Mouse (Mus musculus): ENCODE data around the gene Rab3il1.

The Rab3il1 gene

GRCm38 (mm10) chr19:10040866-10041387 is 39.5 kb downstream of the Rab3il1 start:
- no peak for DNase-seq (ENCODE audit: low read depth)

- peak; percentile 12 for DNase-seq (ENCODE audit: low read depth)
Observed at GRCm38 (mm10) chr19:10041388-10042148, 40.1 kb downstream of the Rab3il1 start, which contains the start of gene Fads3. Gene Fads3, plus strand, starts transcription at chr19:10041569.

DNA sequence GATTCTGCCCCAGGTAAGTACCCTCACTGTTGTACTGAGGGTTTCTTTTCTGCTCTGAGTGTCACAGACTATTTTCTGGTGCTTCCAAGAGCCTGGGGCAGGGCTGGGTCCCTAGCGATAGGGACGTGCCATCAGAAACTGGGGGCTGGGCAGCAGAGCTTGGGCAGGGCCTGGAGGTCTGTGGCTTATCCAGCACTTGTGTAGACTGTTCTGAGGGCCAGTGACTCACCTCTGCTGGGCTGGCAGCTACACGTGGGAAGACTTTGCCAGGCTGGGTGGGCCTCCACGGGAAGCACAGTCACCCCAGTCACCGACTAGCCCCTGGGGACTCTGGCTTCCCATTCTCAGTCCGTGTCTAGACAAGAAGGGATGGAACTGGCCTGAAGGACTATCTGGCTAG is 40.8 kb downstream of the Rab3il1 start:
- no peak for DNase-seq (ENCODE audit: low read depth)

DNA sequence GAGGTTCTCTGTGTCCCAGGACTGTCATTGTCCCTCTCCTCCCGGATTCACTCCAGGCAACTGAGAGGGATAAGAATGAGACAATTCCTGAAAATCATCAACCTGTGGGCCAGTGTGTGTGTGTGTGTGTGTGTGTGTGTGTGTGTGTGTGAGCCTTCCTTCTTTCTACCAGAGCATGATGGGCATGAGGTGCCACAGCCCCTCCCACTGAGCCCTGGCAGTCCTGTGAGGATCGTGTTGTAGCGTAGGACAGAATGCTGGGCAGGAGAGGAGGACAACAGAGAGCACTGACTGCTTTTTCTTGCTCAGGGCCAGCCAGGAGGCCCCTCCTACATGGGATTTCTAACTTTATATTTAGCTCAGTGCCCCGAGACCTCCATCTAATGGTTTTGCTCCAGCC is 41.3 kb downstream of the Rab3il1 start:
- no peak for DNase-seq (ENCODE audit: low read depth)

DNA sequence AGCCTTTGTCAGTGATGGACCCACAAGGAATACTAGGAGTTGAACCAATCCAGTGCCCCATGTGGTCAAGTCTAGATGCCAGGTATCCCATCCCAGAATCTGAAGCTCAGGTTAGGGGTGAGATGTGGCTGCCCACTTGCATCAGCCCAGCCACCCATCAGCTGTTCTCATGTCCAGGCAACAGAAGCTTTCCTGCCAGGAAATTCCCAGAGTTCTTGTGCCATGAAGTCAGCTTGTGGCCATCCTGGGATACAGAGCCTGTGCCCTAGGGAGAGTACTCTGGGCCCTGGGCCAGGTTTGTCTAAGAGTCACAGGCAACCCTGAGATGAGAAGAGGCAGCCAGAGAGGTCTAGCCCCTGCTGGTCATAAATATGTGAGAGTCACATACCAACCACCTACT is 42.2 kb downstream of the Rab3il1 start:
- DNase-seq (ENCODE audit: low read depth) = no peak

DNA sequence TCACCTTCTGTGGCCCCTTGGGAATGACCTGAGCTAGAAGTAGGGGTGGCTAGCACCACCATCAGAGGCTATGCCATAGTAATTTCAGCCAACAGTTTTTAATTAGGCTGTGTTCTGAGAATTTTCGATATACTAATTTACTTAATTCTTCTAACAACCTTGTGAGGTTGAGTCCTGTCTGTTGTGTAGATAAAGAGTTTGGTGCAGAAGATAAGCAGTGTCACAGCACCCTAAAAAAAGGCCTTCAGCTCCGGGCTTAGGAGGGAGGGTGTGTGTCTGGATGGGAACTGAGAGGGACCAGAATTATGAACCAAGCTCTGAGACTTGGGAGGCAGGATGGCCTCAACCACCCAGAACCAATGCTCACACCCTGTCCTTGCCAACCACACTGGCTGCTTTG is 44.2 kb downstream of the Rab3il1 start:
- no peak for DNase-seq (ENCODE audit: low read depth)

GRCm38 (mm10) chr19:10046346-10046745 is 44.9 kb downstream of the Rab3il1 start:
- no peak for DNase-seq (ENCODE audit: low read depth)

DNA sequence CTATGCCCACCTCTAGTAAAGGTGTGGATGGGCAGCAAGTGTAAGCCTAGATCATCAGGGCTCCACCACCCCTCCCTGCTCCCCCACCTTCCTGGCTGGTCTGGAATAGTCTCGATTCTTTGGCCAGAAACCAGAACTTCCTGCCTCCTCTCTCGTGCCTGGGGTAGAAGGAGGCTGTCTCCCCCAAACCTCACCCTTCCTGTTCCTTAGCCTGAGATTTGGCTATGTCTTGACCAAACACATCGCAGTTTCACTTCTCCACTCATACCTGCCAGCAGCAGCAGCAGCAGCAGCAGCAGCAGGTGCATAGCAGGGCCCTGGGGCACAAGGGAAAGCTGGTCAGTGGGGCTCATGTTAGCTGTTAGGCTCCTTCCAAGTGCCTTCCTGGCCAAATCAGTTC is 45.5 kb downstream of the Rab3il1 start:
- DNase-seq (ENCODE audit: low read depth) = no peak

DNA sequence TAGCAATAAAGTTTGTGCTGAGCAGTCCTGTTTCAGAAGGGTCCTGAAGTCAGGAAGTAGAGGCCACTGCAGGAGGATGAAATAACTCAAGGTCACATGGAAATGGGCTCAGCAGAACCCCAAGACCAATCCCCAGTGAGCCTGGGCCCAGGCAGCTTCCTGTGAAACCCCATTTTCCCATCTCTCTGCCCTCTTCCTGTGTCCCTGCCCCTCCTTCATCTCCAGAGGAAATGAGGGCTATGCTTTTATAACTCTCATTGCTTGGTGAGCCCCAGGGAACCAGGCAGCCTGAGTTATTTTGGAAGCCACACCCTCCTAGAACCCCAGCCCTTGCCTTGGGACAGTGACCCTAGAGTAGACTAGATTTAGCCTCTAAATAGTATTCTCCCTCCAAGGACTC is 48.1 kb downstream of the Rab3il1 start:
- DNase-seq (ENCODE audit: low read depth) = no peak

DNA sequence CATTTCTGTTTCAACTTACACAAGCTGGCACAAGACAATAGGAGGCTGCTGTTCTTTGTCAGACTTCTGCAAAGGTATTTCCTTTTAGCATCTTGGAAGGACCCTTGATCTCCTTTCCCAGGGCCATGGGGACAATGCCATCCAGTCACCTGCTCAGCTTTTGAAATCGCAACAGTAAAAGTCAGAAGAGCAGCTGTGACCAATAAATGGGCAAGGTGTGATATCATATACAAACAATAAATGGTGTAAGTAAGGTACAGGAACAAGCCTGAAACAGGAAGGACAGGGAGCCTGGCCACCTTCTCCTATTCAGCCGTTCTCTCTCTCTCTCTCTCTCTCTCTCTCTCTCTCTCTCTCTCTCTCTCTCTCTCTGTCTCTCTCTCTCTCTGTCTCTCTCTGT is 49.0 kb downstream of the Rab3il1 start:
- DNase-seq (ENCODE audit: low read depth) = no peak

DNA sequence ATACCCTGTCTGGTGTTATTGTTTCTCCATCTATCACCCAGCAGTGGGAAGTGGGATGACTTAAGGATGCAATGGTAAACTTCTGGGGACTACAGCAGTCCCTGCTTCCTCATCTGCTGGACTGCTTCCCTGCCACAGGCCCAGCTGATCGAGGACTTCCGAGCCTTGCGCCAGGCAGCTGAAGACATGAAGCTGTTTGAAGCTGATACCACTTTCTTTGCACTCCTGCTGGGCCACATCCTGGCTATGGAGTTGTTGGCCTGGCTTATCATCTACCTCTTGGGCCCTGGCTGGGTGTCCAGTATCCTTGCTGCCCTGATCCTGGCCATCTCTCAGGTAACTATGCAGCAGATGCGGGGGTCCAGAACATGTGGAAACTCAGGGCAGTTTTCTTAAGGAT is 51.2 kb downstream of the Rab3il1 start:
- DNase-seq (ENCODE audit: low read depth) = no peak

- no peak for DNase-seq (ENCODE audit: low read depth)
Observed at GRCm38 (mm10) chr19:10053692-10054260, 52.3 kb downstream of the Rab3il1 start.

DNA sequence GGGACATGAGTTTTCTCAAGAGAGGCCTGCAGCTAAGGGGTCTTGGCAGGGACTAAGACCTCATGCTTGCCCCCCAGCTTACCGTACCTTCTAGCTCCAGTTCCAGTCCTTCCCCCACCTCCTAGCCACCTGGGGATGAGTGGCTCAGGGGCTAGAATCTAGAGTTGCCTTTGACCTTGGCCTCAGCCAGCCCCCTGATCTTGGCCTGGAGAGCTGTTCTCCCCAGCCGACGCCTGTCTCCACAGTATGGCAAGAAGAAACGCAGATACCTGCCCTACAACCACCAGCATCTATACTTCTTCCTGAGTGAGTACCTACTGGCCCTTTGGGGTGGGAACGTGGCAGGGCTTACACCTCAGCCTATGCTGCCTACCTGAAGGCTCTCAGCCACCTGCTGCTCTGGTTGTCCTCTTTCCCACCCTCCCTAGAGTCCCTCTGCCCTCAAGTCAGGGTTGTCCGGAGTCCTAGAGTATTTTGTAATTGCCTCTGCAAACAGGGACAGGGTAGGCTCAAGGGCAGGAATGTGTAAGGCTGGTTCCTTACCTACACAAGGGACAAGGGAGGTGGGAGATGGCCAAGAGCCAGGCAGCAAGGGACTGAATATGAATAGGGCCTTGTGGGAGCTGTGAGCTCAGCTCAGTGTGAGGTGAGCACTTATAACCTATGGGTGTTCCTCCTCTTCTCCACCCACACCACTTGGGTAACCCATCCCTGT is 53.0 kb downstream of the Rab3il1 start:
- DNase-seq (ENCODE audit: low read depth) = no peak

GRCm38 (mm10) chr19:10055261-10055660 is 53.8 kb downstream of the Rab3il1 start:
- DNase-seq (ENCODE audit: low read depth) = no peak

DNA sequence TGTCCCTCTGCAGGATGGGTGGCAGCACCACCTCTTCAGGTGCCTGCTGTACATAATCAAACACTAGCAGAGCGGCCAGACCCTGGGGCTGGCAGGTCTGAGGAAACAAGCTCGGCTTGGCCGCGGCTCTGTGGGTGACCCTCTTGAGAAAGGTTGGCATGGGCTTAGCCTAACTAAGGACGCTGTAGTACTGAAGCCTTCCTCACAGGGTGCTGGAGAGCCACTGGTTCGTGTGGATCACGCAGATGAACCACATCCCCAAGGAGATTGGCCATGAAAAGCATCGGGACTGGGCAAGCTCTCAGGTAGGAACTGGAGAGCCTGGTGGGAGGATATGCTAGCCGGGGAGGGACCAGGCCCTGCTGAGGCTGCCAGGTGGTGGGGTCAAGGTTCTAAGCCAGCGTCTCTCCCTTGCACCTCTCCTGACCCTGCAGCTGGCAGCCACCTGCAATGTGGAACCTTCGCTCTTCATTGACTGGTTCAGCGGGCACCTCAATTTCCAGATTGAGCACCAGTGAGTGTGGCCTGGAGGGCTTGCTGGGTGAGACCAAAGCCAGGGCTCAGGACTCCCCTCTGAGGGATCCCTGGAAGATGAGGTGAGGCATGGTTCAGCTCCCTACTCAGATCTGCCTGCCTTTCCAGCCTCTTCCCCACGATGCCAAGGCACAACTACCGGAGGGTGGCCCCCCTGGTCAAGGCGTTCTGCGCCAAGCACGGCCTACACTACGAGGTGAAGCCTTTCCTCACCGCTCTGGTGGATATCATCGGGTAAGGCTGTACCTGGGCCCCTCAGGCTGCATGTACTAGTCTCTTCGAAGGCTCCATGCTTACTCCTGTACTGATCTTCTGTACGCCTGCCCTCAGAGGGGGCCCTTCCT is 54.6 kb downstream of the Rab3il1 start:
- DNase-seq (ENCODE audit: low read depth) = no peak

DNA sequence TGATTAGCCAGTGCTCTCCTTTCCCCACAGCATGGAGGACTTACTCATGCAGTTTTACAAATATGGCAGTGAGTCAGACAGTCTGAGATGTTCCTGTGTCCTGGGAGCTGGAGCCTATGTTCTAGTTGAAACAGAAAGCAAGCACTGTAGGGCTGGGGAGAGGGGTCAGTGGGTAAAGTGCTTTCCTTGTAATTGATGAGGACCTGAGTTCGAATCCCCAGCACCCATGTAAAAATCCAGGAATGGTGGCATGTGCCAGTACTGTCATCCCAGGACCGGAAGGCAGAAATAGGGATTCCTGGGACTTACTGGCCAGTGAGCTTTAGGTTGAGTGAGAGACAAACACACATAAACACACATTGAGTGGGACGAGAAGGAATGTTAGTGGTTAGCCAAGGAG is 55.2 kb downstream of the Rab3il1 start:
- no peak for DNase-seq (ENCODE audit: low read depth)

DNA sequence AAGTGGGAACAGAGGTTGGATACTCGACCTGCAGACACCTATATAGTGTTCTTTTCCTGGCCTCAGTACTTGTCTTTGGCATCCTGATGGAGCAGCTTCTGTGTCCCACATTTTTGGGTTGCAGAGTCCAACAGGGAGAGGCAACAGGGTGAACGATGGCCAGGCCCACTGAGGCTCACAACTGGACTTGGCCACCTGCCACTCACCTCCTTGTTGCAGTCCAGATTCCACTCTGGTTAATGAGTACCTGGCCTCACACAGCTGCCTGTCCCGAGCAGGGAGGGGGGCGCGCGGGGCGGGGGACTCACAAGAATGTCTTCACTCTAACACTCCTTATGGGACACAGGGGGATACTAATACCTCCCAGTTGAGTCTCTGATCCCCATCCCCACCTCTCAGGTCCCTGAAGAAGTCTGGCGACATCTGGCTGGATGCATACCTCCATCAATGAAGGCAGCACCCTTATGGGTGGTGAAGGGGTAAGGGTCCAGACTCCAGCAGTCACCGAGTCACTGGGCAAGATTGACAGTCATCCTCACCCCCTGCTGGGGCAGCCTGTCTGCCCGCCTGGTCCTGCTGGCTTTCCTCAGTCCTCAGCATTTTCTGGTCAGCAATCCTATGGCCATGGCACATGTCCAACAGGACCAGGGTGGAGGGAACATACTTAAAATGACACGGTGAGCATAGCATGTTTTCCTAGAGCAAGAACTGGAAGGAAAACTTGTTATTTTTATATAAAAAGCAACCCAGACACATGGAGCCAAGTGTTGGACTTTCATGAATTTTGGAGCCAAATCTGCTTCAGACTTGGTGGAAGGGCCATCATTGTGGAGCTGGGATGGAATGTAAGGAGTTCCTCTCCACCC is 56.2 kb downstream of the Rab3il1 start:
- DNase-seq (ENCODE audit: low read depth) = no peak

DNA sequence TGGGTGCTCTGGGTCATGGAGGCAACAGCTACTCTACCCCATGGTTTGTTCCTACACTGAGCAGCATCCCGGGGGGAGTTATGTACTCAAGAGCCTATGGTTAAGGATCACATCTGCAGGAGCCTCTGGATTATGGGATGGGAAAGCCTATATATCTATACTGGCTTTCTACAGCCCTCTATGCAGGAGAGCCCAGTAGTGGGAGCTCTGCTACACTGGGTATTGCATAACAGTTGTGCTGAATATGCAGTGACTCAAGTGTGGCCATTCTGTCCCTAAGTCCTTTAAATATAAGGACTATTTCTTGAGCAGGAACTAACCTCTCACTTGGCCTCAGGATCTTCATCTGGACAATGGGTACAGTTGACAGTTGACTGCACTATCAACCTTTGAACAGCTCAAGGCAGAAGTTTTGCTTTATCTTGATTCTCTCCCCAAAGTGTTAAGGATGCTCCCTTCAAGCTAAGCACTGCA is 56.9 kb downstream of the Rab3il1 start:
- DNase-seq (ENCODE audit: low read depth) = no peak

GRCm38 (mm10) chr19:10058876-10059427 is 57.5 kb downstream of the Rab3il1 start:
- no peak for DNase-seq (ENCODE audit: low read depth)

DNA sequence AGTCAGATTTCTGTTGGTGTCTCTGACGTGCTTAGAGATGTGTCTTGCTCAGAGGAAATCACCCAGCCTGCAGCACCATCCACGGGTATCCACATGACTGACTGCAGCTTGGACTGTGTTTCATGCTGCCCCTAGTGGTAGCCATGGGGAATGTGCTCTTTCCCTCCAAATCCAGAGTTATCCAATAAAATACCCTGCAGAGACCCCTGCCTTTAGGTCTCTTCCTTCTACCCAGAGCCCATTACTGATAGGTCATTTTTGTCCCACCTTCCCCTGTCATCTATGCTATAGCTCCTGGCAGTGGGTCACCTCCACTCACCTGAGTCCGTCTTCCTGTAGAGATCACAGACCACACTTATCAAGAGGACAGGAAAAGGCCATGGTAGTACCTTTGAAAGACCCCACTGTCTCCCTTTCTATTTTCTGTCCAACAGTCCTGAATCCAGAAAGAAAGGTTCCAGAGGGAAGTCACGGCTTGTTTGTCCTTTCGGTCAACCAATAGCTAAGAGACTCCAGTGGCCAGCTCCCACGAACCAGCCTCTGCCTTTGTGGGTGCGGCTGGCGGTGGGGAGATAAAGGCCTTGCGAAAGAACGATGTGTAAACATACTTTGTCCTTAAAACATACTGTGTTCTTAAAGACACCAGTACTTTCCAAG is 58.6 kb downstream of the Rab3il1 start:
- peak; percentile 9 for DNase-seq (ENCODE audit: low read depth)

Data from naive thymus-derived CD4-positive, alpha-beta T cell, adult 2 months (primary cell).